Mouse (Mus musculus) yolk sac, embryonic 10.5 days (tissue): Measurements from ENCODE around the gene Acaa1b.
A peak's percentile ranks its signal among the peaks of the same experiment; 100 is the strongest.

Source experiments
- DNase-seq: peaks from one replicate; pipeline ENCODE4 v3.0.0-alpha.2; 2017; ENCODE audit warnings: low spot score

Acaa1b gene

GRCm38 (mm10) chr9:119143372-119143771 lies 13.5 kb downstream of the Acaa1b start:
- DNase-seq = no peak

DNA sequence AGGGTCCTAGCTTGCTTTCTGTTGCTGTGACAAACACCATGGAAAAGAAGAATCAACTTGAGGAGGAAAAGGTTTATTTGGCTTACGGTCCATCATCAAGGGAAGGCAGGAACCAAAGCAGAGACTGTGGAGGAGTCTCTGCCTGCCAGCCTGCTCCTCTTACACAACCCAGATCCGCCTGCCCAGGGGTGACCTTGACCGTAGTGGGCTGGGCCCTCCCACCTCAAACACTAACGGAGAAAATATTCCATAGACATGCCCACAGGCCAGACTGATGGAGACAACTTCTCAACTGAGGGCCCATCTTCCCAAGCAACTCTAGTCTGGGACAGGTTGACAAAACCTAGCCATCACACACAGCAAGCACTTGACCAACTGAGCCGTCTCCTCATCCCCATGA lies 14.8 kb downstream of the Acaa1b start:
- no peak for DNase-seq

DNA sequence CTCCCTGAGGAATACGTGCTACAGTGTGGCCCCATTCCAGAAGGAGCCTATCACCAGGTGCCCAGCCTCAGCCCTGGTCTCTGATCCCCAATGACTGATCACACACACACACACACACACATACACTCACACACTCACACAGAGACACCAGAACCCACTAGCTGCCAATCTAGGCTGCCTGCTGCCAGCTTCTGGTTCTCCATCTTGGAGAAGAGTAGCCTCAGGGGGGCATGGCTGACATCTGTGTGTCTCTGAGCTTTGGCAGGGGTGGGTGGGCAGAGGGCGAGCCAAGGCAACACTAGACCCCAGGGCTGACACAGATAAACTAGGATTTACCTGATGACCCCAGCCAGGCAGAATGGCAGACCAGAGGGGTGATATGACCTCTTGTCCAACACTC lies 18.1 kb downstream of the Acaa1b start:
- no peak for DNase-seq

GRCm38 (mm10) chr9:119130692-119131091 lies 26.2 kb downstream of the Acaa1b start:
- no peak for DNase-seq

DNA sequence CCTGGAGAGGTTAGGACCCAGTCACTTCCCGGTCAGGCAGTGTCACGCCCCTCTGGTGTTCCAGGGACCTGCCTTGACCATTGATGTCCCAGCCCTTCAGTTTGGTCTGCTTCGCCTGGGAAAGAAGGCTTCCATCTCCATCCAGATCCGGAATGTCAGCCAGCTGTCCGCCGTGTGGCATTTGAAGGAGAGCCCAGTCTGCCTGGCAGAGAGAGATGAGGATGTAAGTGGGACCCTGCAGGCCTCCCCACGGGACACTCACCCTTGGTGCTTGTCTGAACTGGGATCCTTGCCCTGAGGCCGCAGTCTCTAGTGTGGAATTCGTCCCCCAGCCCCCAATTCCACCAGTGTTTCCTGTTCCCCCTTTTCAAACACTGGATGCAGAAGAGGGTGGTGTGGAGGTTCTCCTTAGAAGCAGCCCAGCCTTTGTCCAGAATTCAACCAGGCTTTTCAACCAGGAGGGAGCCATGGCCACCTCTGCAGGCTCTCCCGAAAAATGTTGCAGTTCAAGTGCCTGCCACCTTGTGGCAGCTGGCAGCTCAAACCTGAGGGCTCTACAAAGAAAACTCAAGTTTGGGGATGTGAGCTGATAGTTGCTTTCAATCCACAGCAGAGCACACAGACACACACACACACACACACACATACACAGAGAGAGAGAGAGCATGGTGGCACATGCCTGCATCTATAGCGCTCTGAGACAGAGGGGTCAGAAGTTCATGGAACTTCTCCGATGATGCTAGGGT lies 28.3 kb downstream of the Acaa1b start:
- DNase-seq = no peak

DNA sequence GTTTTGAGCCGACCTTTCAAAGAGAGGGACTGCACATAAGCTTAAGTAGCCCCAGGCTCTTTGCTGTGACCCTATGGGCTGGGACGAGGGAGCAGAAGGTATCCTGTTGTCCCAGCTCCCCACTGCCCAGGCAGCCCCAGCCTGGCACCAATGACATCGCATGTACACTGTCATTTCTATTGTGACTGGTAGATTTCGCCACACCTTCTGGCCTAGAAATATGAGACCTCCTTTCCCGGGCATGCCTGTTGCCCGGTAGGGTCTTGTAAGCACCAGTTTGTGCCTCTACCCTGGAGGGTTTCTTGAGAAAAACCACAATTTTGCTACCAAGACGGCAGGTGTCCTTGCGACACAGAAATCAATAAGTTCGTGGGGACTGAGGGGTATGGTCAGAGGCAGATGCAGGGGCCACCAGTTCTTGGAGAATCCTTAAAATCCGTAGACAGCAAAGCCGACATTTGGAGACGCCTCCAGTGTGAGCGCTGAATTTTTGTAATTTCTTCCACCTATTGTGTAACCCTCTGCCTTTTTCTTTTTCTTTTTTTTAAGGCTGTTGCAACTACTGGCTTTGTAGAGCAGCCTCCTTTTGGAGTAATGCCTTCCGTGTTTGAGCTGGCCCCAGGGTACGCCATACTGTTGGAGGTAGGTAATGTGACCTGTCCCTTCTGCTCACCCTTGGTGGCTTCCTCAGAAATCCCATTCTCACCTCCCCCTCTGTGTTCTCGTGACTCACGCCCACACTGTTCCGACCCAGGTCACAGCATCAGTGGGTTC lies 34.1 kb downstream of the Acaa1b start:
- no peak for DNase-seq

GRCm38 (mm10) chr9:119120168-119120560 lies 36.7 kb downstream of the Acaa1b start:
- no peak for DNase-seq

DNA sequence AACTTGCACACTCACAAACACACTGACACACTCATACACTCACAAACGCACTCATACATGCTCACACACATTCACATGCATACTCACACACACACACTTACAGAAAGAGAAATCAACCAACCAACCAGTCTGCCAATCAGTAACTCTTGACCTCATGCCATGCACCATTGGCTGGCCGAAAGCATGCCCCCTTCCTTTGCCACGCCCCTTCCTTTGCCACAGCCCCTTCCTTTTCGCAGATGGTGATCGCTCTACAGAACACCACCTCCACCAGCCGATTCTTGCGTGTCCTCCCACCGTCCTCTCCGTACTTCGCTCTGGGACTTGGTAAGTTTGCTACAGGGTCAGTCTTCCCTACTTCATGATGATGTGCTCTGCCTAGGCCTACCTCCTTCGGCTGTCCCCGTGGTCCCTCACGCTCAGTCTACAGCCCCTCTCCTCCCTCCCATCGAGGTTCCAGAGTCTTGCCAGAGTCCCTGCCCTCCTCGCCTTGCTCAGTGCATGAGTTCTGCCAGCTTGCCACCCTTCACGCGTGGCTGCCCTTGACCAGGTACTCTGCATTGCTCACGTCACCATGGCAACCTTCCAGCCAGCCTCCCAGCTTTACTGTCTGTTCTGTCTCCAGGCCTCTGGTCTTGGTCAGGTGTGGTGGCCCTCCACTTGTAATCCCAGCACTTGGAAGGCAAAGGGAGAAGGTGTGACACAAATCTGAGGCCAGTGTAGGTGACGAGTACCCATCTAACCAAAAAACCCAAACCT lies 37.3 kb downstream of the Acaa1b start:
- DNase-seq = no peak

DNA sequence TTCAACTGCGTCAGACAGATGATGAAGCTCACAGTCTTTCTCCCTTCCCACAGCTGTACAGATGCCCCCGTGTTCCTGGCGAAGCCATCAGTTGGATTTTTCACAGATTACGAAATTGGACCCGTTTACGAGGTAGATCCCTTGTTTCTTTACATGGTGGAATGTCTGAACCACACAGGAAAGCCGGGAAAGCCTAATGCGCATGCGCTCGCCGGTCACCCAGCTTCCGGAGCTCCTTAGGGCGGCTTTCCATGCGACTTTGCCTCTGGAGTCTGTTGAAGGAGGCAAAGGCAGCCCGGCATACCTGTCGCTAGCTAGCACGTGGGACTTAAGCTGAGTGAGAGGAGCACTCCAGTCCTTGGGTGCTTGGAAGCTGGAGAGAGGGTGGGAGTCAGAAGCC lies 42.0 kb downstream of the Acaa1b start:
- no peak for DNase-seq

GRCm38 (mm10) chr9:119110640-119111039 lies 46.3 kb downstream of the Acaa1b start:
- peak; percentile 21 for DNase-seq

GRCm38 (mm10) chr9:119109685-119110353 lies 47.1 kb downstream of the Acaa1b start:
- no peak for DNase-seq

DNA sequence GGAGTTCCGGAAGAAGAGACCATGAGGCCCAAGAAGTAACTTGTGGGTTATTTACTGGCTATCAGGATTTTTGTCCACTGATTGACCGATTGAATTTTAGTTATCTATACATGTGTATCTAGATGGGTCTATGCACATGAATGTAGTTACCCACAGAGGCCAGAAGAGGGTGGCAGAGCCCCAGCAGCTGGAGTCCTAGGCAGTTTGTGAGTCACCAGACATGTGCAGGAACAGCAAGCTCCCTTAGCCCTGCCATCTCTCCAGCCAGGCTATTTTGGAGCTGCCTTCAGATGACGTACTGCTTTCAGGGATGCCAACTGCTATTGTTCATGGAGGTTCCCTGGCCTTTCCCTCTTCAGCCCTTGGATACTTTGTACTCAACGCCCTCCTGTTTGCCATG lies 49.3 kb downstream of the Acaa1b start:
- DNase-seq = no peak

GRCm38 (mm10) chr9:119102783-119103113 lies 54.1 kb downstream of the Acaa1b start:
- DNase-seq = no peak

DNA sequence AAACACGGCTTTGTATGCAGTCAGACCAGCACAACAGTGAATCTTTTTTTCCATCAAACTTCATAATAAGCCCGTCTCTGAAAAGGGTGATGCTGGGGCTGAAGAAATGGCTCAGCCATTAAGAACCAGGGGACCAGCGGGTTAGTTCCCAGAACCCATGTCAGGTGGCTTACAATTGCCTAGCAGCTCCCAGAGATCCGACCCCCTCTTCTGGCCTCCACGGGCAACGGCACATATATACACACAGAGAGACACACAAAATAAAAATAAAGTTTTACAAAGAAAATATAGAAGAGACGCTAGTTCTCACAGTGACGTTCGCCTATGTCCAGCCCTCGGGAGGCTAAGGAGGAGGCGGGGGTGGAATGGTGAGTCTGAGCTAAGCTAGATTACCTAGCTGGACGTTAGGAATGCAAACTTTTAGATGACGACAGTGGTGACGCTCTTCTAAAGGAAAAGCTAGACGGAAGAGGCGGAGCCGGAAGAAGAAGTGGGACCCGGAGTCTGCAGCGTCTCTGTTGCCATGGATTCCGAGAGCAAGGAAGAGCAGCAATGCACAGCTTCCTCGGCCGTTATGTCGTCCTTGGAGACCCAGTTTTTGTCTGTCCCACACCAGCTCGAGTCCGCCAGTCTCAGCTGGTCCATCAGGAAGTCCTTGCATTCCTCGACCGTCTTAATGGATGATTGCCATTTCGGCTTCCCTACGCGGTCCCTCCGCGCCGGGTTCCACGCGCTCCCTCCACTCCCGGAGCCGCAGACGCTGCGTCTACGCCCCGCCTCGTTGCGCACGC lies 54.7 kb downstream of the Acaa1b start, which contains the start of gene Dlec1:
TSS of gene Dlec1 (plus strand) at position 487 of the 791 bp plus-strand sequence.
- peak; percentile 86 for DNase-seq

- DNase-seq = no peak
These were observed 56.6 kb downstream of the Acaa1b start for GRCm38 (mm10) chr9:119100177-119100898.
